Mouse (Mus musculus) liver, embryonic 14.5 days (tissue): Measurements from ENCODE around the gene Rbm34. TPM values are rescaled to one million over a fixed set of nuclear protein-coding genes. Genes with fewer than 3 reads are reported as not detected.

ENCODE experiments used
- ATAC-seq: fragments of 200-750 bp; cut with Nextera tagmentation; 2 replicates; pipeline ENCODE4 v1.8.0; 2017; ENCODE audit warnings: moderate number of reproducible peaks, mild to moderate bottlenecking, moderate library complexity; ENCODE audit not compliant: insufficient read depth
- DNase-seq, 3 experiments: peaks; one replicate each; pipeline ENCODE4 v3.0.0-alpha.2; 2012 to 2013; ENCODE audit warnings: low read depth in 3 of 3, low spot score in 3 of 3
- H3K27ac ChIP-seq: fragments of 300-500 bp; sonication (generic); 2 replicates; pipeline ENCODE4 v1.5.1; 2014; ENCODE audit warnings: moderate library complexity, mild to moderate bottlenecking, control low read depth, inconsistent platforms
- H3K27me3 ChIP-seq: fragments of 300-500 bp; sonication (generic); 2 replicates; pipeline ENCODE4 v1.6.1; 2014; ENCODE audit warnings: mild to moderate bottlenecking, low read length, moderate library complexity; ENCODE audit not compliant: control insufficient read depth, insufficient read depth
- H3K36me3 ChIP-seq: fragments of 300-500 bp; sonication (generic); replicated peaks from 2 replicates; pipeline ENCODE4 v1.6.1; 2014; ENCODE audit warnings: low read depth; ENCODE audit not compliant: control insufficient read depth, insufficient read depth
- H3K4me1 ChIP-seq, 2 experiments: fragments of 200-500 bp in 1 of 2; fragments of 300-500 bp in 1 of 2; sonication (generic) in 1 of 2; replicated peaks; 2 replicates each; pipeline ENCODE4 v1.6.1; 2012 to 2014; ENCODE audit warnings: antibody characterized with exemption in 1 of 2, inconsistent platforms in 1 of 2, low read length in 1 of 2; ENCODE audit not compliant: control insufficient read depth in 2 of 2, insufficient read depth in 2 of 2
- H3K4me2 ChIP-seq: fragments of 300-500 bp; sonication (generic); 2 replicates; pipeline ENCODE4 v1.6.1; 2014; ENCODE audit warnings: low read depth, mild to moderate bottlenecking, control low read depth, moderate library complexity
- H3K4me3 ChIP-seq, 2 experiments: fragments of 200-500 bp in 1 of 2; fragments of 300-500 bp in 1 of 2; sonication (generic) in 1 of 2; 2 replicates each; pipeline ENCODE4 v1.5.1; 2012 to 2014; ENCODE audit warnings: low read depth in 2 of 2, low read length in 2 of 2, mild to moderate bottlenecking in 2 of 2, control low read depth in 1 of 2, inconsistent platforms in 1 of 2, moderate library complexity in 1 of 2; ENCODE audit not compliant: insufficient read depth in 1 of 2
- H3K9ac ChIP-seq: fragments of 300-500 bp; sonication (generic); replicated peaks from 2 replicates; pipeline ENCODE4 v1.6.1; 2014; ENCODE audit warnings: mild to moderate bottlenecking, control low read depth, moderate library complexity
- H3K9me3 ChIP-seq: fragments of 300-500 bp; sonication (generic); 2 replicates; pipeline ENCODE4 v1.6.1; 2016; ENCODE audit warnings: low read length, mixed read lengths; ENCODE audit not compliant: control insufficient read depth
- CTCF ChIP-seq: IDR thresholded peaks from 2 replicates; pipeline ENCODE4 v1.5.1; 2016; ENCODE audit warnings: antibody characterized with exemption, low read depth, control low read depth
- EP300 ChIP-seq: IDR thresholded peaks from 2 replicates; pipeline ENCODE4 v1.6.1; 2016; ENCODE audit warnings: antibody characterized with exemption, low read depth
- WGBS: fragments of 180-500 bp; shearing (Covaris S2); extraction: QIAGEN DNeasy Blood & Tissue Kit; methylation state at CpG from one replicate; pipeline ENCODE4 v1.1.7; 2014; ENCODE audit not compliant: insufficient replicate concordance; 5-methylcytosine and 5-hydroxymethylcytosine counted together
- polyA plus RNA-seq, 2 experiments: library from polyadenylated mRNA; depleted of rRNA in 1 of 2; stranded (reverse) in 1 of 2; unstranded in 1 of 2; fragments of >200 nt; fragmentation: Nextera tagmentation in 1 of 2; extraction: Ambion mirVana in 1 of 2; gene quantifications; 2 replicates each; pipeline versions ENCODE4 v1.2.1 to v1.2.3; 2012 to 2014

Gene Rbm34
- polyA plus RNA-seq, 2 experiments = 5.2 to 9.6 TPM

GRCm38 (mm10) chr8:126935932-126936331, 34.9 kb downstream of the Rbm34 start:
- H3K9ac ChIP-seq = no peak overlapping the region
- H3K4me3 ChIP-seq = no peak overlapping the region
- H3K27ac ChIP-seq = no peak overlapping the region
- no peak overlapping the region for H3K4me2 ChIP-seq
- TF ChIP-seq CTCF (peak; percentile 55), EP300 (no peak)
- peaks cover 0 to 5% of the 10 kb centered on the region in 2 experiments; a peak in 2 of 4 replicates for H3K4me1 ChIP-seq
- H3K9me3 ChIP-seq = no peaks in the 10 kb centered on the region
- H3K36me3 ChIP-seq = peaks cover 71% of the 10 kb centered on the region
- ATAC-seq (no peak), DNase-seq (no peak)
- no peaks in the 10 kb centered on the region for H3K27me3 ChIP-seq

GRCm38 (mm10) chr8:126935387-126935786, 35.5 kb downstream of the Rbm34 start:
- DNase-seq = no peak
- Histone ChIP-seq H3K4me3 (no peak overlapping the region), H3K4me1 (peaks cover 0 to 5% of the 10 kb centered on the region in 2 experiments; a peak in 2 of 4 replicates), H3K27ac (no peak overlapping the region), H3K9ac (no peak overlapping the region), H3K36me3 (peaks cover 69% of the 10 kb centered on the region), H3K4me2 (no peak overlapping the region), H3K27me3 (no peaks in the 10 kb centered on the region), H3K9me3 (no peaks in the 10 kb centered on the region)
- no peak for TF ChIP-seq EP300
- no peak for TF ChIP-seq CTCF
- no peak for ATAC-seq
- 82% methylated on average over 2 of the region's 2 CpGs for WGBS

- 71% methylated on average over 1 of the region's 1 CpGs for WGBS
- H3K36me3 ChIP-seq = peaks cover 48% of the 10 kb centered on the region
- no peak overlapping the region for H3K9ac ChIP-seq
Measured at GRCm38 (mm10) chr8:126932656-126933055, 38.2 kb downstream of the Rbm34 start.

GRCm38 (mm10) chr8:126932249-126932648, 38.6 kb downstream of the Rbm34 start:
- H3K36me3 ChIP-seq = peaks cover 44% of the 10 kb centered on the region
- TF ChIP-seq EP300 (no peak), CTCF (no peak)
- H3K27ac ChIP-seq = peak overlapping the region; percentile 8; the same call in 1 of the 2 replicates
- ATAC-seq (no peak), DNase-seq (no peak)
- H3K4me3 ChIP-seq = no peak overlapping the region
- H3K27me3 ChIP-seq = no peaks in the 10 kb centered on the region
- H3K9me3 ChIP-seq = no peaks in the 10 kb centered on the region
- H3K9ac ChIP-seq = no peak overlapping the region
- WGBS = 81% methylated on average over 1 of the region's 1 CpGs
- H3K4me1 ChIP-seq = peaks cover 0 to 8% of the 10 kb centered on the region in 2 experiments; a peak in 2 of 4 replicates
- no peak overlapping the region for H3K4me2 ChIP-seq

More at GRCm38 (mm10) chr8:126932656-126933055, 38.2 kb downstream of the Rbm34 start:
- ATAC-seq (no peak), DNase-seq (no peak)
- Histone ChIP-seq H3K4me1 (peaks cover 0 to 8% of the 10 kb centered on the region in 2 experiments; a peak in 2 of 4 replicates), H3K27ac (no peak overlapping the region), H3K4me2 (no peak overlapping the region), H3K4me3 (no peak overlapping the region), H3K9me3 (no peaks in the 10 kb centered on the region), H3K27me3 (no peaks in the 10 kb centered on the region)
- no peak for TF ChIP-seq EP300

GRCm38 (mm10) chr8:126931720-126932119, 39.2 kb downstream of the Rbm34 start:
- H3K36me3 ChIP-seq = peaks cover 38% of the 10 kb centered on the region
- H3K27ac ChIP-seq = peak overlapping the region; percentile 8; the same call in 1 of the 2 replicates
- DNase-seq (no peak), ATAC-seq (peak; percentile 22; the same call in 1 of the 2 replicates)
- 24% methylated on average over 2 of the region's 2 CpGs for WGBS
- H3K4me3 ChIP-seq = no peak overlapping the region
- H3K4me1 ChIP-seq = peaks cover 0 to 8% of the 10 kb centered on the region in 2 experiments; a peak in 2 of 4 replicates
- H3K27me3 ChIP-seq = no peaks in the 10 kb centered on the region
- TF ChIP-seq EP300 = no peak
- TF ChIP-seq CTCF = peak; percentile 42
- no peak overlapping the region for H3K4me2 ChIP-seq
- H3K9me3 ChIP-seq = no peaks in the 10 kb centered on the region
- H3K9ac ChIP-seq = no peak overlapping the region
